In the genomic region with DNA sequence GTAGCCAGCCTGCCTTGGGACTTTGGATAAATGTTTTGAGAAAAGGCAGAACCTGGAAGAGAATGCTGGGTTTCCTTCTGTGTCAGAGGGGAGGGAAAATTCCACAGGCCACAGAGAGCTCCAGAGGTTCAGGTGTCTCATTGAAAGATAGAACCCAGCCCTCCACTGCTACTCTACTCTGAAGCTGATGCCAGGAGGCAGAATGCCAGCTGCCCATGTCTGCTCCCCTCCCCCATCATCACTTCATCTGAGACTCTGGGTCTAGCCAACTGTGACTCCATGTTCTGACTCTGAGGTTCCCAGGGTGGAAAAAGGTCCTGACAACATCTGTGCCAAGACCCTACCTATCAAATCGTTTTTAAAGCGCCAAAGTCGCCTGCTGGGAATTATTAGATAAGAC, we compare ENCODE assay signal across 22 mouse cellular contexts. TPM values are rescaled to one million over a fixed set of nuclear protein-coding genes. Genes with fewer than 3 reads are reported as not detected.
DNase-seq lines count a peak whose midpoint lies in the region; ATAC-seq and TF ChIP-seq lines count a peak whose summit lies in the region.
"Had no signal": no experiment of that assay in that cellular context is flagged by ENCODE, and none has a peak within 500 bp of the region (broad histone marks: within the 10 kb centered on the region; RNA-seq: fewer than 3 reads in every experiment).

No protein-coding gene starts in this region.

- no peak overlapping the region for H3K4me2 ChIP-seq in heart, embryonic 14.5 days (ENCODE audit: low read length)
- H3K4me2 ChIP-seq in hindbrain, postnatal 0 days (ENCODE audit: low read depth, low read length) = no peak overlapping the region
- H3K4me2 ChIP-seq in hindbrain, embryonic 13.5 days = no peak overlapping the region
- no peak overlapping the region for H3K4me2 ChIP-seq in neural tube, embryonic 15.5 days
- H3K4me2 ChIP-seq: hindbrain, embryonic 15.5 days; kidney, embryonic 15.5 days; limb, embryonic 13.5 days; liver, embryonic 11.5 days; lung, embryonic 15.5 days; midbrain, embryonic 15.5 days; stomach, embryonic 15.5 days had no signal

- peak overlapping the region in 1 of 2 experiments; percentile 79; a peak in 2 of 4 replicates for H3K27ac ChIP-seq in heart, embryonic 14.5 days (replicated peaks in 1 of 2; ENCODE audit: control insufficient read depth in 1 of 2, insufficient read depth in 1 of 2, low read depth in 2 of 2, low read length in 2 of 2)
- H3K27ac ChIP-seq in hindbrain, postnatal 0 days = no peak overlapping the region
- no peak overlapping the region for H3K27ac ChIP-seq in hindbrain, embryonic 13.5 days
- H3K27ac ChIP-seq in neural tube, embryonic 15.5 days (replicated peaks) = no peak overlapping the region
- H3K27ac ChIP-seq: gastrocnemius, adult 2 months; heart, adult 2 months; hindbrain, embryonic 15.5 days; limb, embryonic 13.5 days; lung, embryonic 15.5 days; midbrain, embryonic 10.5 days; midbrain, embryonic 15.5 days; stomach, embryonic 15.5 days had no signal

- H3K27me3 ChIP-seq in heart, embryonic 14.5 days (ENCODE audit: control insufficient read depth, insufficient read depth, low read length) = no peaks in the 10 kb centered on the region
- no peaks in the 10 kb centered on the region for H3K27me3 ChIP-seq in hindbrain, postnatal 0 days (ENCODE audit: insufficient read depth, low read length)
- H3K27me3 ChIP-seq in hindbrain, embryonic 13.5 days = no peaks in the 10 kb centered on the region
- no peaks in the 10 kb centered on the region for H3K27me3 ChIP-seq in neural tube, embryonic 15.5 days (replicated peaks)
- H3K27me3 ChIP-seq: hindbrain, embryonic 15.5 days; kidney, embryonic 15.5 days; limb, embryonic 13.5 days; lung, embryonic 15.5 days; midbrain, embryonic 15.5 days; stomach, embryonic 15.5 days had no signal

- no peak overlapping the region for H3K9ac ChIP-seq in heart, embryonic 14.5 days (ENCODE audit: low read length)
- H3K9ac ChIP-seq in hindbrain, postnatal 0 days (replicated peaks; ENCODE audit: low read length) = no peak overlapping the region
- H3K9ac ChIP-seq in hindbrain, embryonic 13.5 days = no peak overlapping the region
- no peak overlapping the region for H3K9ac ChIP-seq in neural tube, embryonic 15.5 days (replicated peaks)
- H3K9ac ChIP-seq: hindbrain, embryonic 15.5 days; kidney, embryonic 15.5 days; limb, embryonic 13.5 days; lung, embryonic 15.5 days; midbrain, embryonic 15.5 days; stomach, embryonic 15.5 days had no signal

- WGBS in heart, embryonic 14.5 days = 47% methylated on average over 3 of the region's 3 CpGs
- 72% methylated on average over 3 of the region's 3 CpGs for WGBS in hindbrain, postnatal 0 days
- WGBS in hindbrain, embryonic 13.5 days = 87% methylated on average over 3 of the region's 3 CpGs
- 60% methylated on average over 3 of the region's 3 CpGs for WGBS in neural tube, embryonic 15.5 days

- H3K36me3 ChIP-seq in heart, embryonic 14.5 days (ENCODE audit: control insufficient read depth, insufficient read depth, low read length) = peaks cover 8% of the 10 kb centered on the region
- H3K36me3 ChIP-seq in hindbrain, postnatal 0 days (ENCODE audit: insufficient read depth, low read length) = no peaks in the 10 kb centered on the region
- H3K36me3 ChIP-seq in hindbrain, embryonic 13.5 days = 0 out of 2 replicates have a peak, but pooled peaks cover 6% of the 10 kb centered on the region
- H3K36me3 ChIP-seq in neural tube, embryonic 15.5 days = no peaks in the 10 kb centered on the region
- H3K36me3 ChIP-seq: hindbrain, embryonic 15.5 days; lung, embryonic 15.5 days; midbrain, embryonic 10.5 days; midbrain, embryonic 15.5 days; stomach, embryonic 15.5 days had no signal

- peak; percentile 47; the same call in 1 of the 2 replicates for ATAC-seq in heart, embryonic 14.5 days (ENCODE audit: insufficient number of reproducible peaks, insufficient read depth, low FRiP score, low read depth)
- no peak for ATAC-seq in hindbrain, postnatal 0 days
- ATAC-seq in hindbrain, embryonic 13.5 days (ENCODE audit: low FRiP score) = no peak
- ATAC-seq in neural tube, embryonic 15.5 days (ENCODE audit: low FRiP score) = no peak
- ATAC-seq: forebrain, embryonic 16.5 days; midbrain, embryonic 15.5 days had no signal

- no peak overlapping the region for H3K4me3 ChIP-seq in heart, embryonic 14.5 days (ENCODE audit: control insufficient read depth in 1 of 2, insufficient read depth in 1 of 2, low read depth in 1 of 2, low read length in 2 of 2)
- no peak overlapping the region for H3K4me3 ChIP-seq in hindbrain, postnatal 0 days (ENCODE audit: low read length)
- no peak overlapping the region for H3K4me3 ChIP-seq in hindbrain, embryonic 13.5 days
- H3K4me3 ChIP-seq in neural tube, embryonic 15.5 days (replicated peaks) = no peak overlapping the region
- H3K4me3 ChIP-seq: erythroblast, embryonic 14.5 days; gastrocnemius, adult 2 months; heart, adult 2 months; hindbrain, embryonic 15.5 days; kidney, embryonic 15.5 days; limb, embryonic 13.5 days; lung, embryonic 15.5 days; midbrain, embryonic 10.5 days; midbrain, embryonic 15.5 days; stomach, embryonic 15.5 days had no signal

- TF ChIP-seq CTCF in hindbrain, postnatal 0 days (IDR thresholded peaks at IDR 0.05; ENCODE audit: low read depth) = no peak

- peaks cover 36 to 64% of the 10 kb centered on the region in 2 experiments for H3K4me1 ChIP-seq in heart, embryonic 14.5 days (ENCODE audit: control insufficient read depth in 2 of 2, insufficient read depth in 2 of 2, low read length in 2 of 2)
- H3K4me1 ChIP-seq in hindbrain, postnatal 0 days (ENCODE audit: insufficient read depth, low read length) = peaks cover 13% of the 10 kb centered on the region; the same call in 1 of the 2 replicates
- peaks cover 48% of the 10 kb centered on the region for H3K4me1 ChIP-seq in hindbrain, embryonic 13.5 days (replicated peaks)
- H3K4me1 ChIP-seq in neural tube, embryonic 15.5 days = peaks cover 28% of the 10 kb centered on the region

- no peaks in the 10 kb centered on the region for H3K9me3 ChIP-seq in heart, embryonic 14.5 days (ENCODE audit: control insufficient read depth, low read length)
- no peaks in the 10 kb centered on the region for H3K9me3 ChIP-seq in hindbrain, postnatal 0 days (ENCODE audit: low read length)
- H3K9me3 ChIP-seq in hindbrain, embryonic 13.5 days = no peaks in the 10 kb centered on the region
- H3K9me3 ChIP-seq in neural tube, embryonic 15.5 days (replicated peaks) = no peaks in the 10 kb centered on the region
- H3K9me3 ChIP-seq: hindbrain, embryonic 15.5 days; kidney, embryonic 15.5 days; limb, embryonic 13.5 days; lung, embryonic 15.5 days; midbrain, embryonic 10.5 days; midbrain, embryonic 15.5 days; stomach, embryonic 15.5 days had no signal

- peak; percentile 42 for DNase-seq in cerebellum, adult 11-12 months
- DNase-seq in cerebellum, postnatal 4 days (ENCODE audit: low spot score in 2 of 2) = no peak
- DNase-seq in heart, adult 9 months (ENCODE audit: low spot score in 2 of 2) = no peak
- peak; percentile 36 for DNase-seq in hindbrain, postnatal 0 days (ENCODE audit: low spot score)
- DNase-seq: gastrocnemius, adult 2 months; gastrocnemius, postnatal 36 days; heart, adult 2 months; kidney, adult 18-20 months; right cerebral cortex, postnatal 25 days had no signal

RNA-seq across cellular contexts. Expression of a gene that starts 6.9 kb away (rescaled TPM):
- 3.3 and 4.2 TPM in 2 replicates for polyA plus RNA-seq in heart, embryonic 14.5 days (2014; fragmentation: Nextera tagmentation; extraction: Ambion mirVana)
- 14.9 and 15.6 TPM in 2 replicates for total RNA-seq in hindbrain, postnatal 0 days (2014; rRNA removed)
- 3.5 and 3.7 TPM in 2 replicates for polyA plus RNA-seq in hindbrain, postnatal 0 days (2015; fragmentation: Nextera tagmentation; extraction: Ambion mirVana)
- 1.8 and 1.9 TPM in 2 replicates for polyA plus RNA-seq in hindbrain, embryonic 13.5 days (2015; fragmentation: Nextera tagmentation; extraction: Ambion mirVana)
- 3.2 and 3.9 TPM in 2 replicates for polyA plus RNA-seq in neural tube, embryonic 15.5 days (2015; fragmentation: Nextera tagmentation; extraction: Ambion mirVana)

Comparison
In these comparisons a context has a peak if more than half of its experiments do, and no peak if none do; other contexts are left out.
1. DNase-seq: peak in cerebellum, adult 11-12 months (single experiment) and hindbrain, postnatal 0 days (single experiment); none in cerebellum, postnatal 4 days (0 of 2) and heart, adult 9 months (0 of 2).